Mouse (Mus musculus) myocyte (in vitro differentiated cells): ENCODE measurements around the gene Apol9b.

Source experiments
- CEBPB ChIP-seq: IDR thresholded peaks from 2 replicates; pipeline ENCODE4 v1.6.1; 2011; ENCODE audit warnings: mild to moderate bottlenecking, moderate library complexity; ENCODE audit not compliant: poor library complexity, insufficient read depth, severe bottlenecking
- E2F4 ChIP-seq: IDR thresholded peaks from one replicate; pipeline ENCODE4 v1.6.1; 2011; ENCODE audit warnings: mild to moderate bottlenecking, control low read depth, moderate library complexity; ENCODE audit not compliant: insufficient read depth
- MAX ChIP-seq: IDR thresholded peaks from one replicate; pipeline ENCODE4 v1.6.1; 2011; ENCODE audit warnings: low read depth, mild to moderate bottlenecking, control low read depth
- MYOD1 ChIP-seq, 3 experiments: IDR thresholded peaks; one replicate each; pipeline ENCODE4 v1.6.1; 2011; ENCODE audit warnings: control low read depth in 2 of 3, low read depth in 2 of 3, mild to moderate bottlenecking in 2 of 3, moderate library complexity in 1 of 3; ENCODE audit not compliant: insufficient read length in 2 of 3, control insufficient read depth in 1 of 3
- MYOG ChIP-seq, 3 experiments: IDR thresholded peaks; one replicate each; pipeline ENCODE4 v1.6.1; 2011; ENCODE audit warnings: control low read depth in 2 of 3, low read depth in 2 of 3, mild to moderate bottlenecking in 2 of 3; ENCODE audit not compliant: insufficient read length in 2 of 3, control insufficient read depth in 1 of 3, insufficient read depth in 1 of 3
- POLR2A ChIP-seq: IDR thresholded peaks from one replicate; pipeline ENCODE4 v1.6.1; 2011; ENCODE audit warnings: low read depth, mild to moderate bottlenecking, control low read depth, moderate library complexity; ENCODE audit not compliant: insufficient read length
- POLR2AphosphoS2 ChIP-seq: IDR thresholded peaks from one replicate; pipeline ENCODE4 v1.6.1; 2011; ENCODE audit warnings: low read depth, control low read depth; ENCODE audit not compliant: insufficient read length
- TCF12 ChIP-seq: IDR thresholded peaks from one replicate; pipeline ENCODE4 v1.6.1; 2011; ENCODE audit warnings: mild to moderate bottlenecking, control low read depth; ENCODE audit not compliant: poor library complexity, insufficient read depth, severe bottlenecking
- TCF3 ChIP-seq: IDR thresholded peaks from one replicate; pipeline ENCODE4 v1.6.1; 2011; ENCODE audit warnings: low read depth, control low read depth; ENCODE audit not compliant: insufficient read length
- USF1 ChIP-seq: IDR thresholded peaks from one replicate; pipeline ENCODE4 v1.6.1; 2011; ENCODE audit warnings: low read depth, mild to moderate bottlenecking, control low read depth, moderate library complexity

DNA sequence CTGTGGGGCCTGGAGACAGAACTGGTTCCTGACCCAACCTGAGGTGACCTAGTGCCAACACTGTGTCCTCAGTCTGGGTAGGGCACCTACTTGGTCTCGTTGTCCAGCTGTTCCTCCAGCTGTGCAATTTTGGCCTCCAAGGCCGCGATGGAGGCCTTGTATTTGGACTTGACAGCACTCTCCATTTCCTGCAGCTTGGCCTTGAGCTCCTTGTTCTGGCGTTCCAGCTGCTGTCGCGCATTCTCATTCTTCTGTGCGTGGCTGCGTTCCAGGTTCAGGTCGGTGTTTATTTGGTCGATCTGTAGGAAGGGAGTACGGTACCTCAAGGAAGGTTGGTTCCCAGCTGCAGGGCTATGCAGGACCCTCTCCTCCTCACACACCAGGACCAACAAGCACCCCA, 34.9 kb downstream of the Apol9b start:
- TF ChIP-seq POLR2A (no peak), E2F4 (no peak), CEBPB (no peak), POLR2AphosphoS2 (peak; percentile 27), TCF12 (no peak), MAX (no peak), TCF3 (no peak), USF1 (no peak), MYOG (IDR thresholded peaks at IDR 0.05; ENCODE audit: control insufficient read depth in 1 of 3, insufficient read depth in 1 of 3, insufficient read length in 2 of 3, low read depth in 2 of 3) (no peak), MYOD1 (IDR thresholded peaks at IDR 0.05; ENCODE audit: control insufficient read depth in 1 of 3, insufficient read length in 2 of 3, low read depth in 2 of 3) (no peak)
